Mouse (Mus musculus): ENCODE data around the gene Thbs3. TPM values are rescaled to one million over a fixed set of nuclear protein-coding genes. Genes with fewer than 3 reads are reported as not detected.

The Thbs3 gene
- polyA plus RNA-seq (2016; fragmentation: Nextera tagmentation; extraction: Ambion mirVana): 82.2 and 108 TPM in 2 replicates

DNA sequence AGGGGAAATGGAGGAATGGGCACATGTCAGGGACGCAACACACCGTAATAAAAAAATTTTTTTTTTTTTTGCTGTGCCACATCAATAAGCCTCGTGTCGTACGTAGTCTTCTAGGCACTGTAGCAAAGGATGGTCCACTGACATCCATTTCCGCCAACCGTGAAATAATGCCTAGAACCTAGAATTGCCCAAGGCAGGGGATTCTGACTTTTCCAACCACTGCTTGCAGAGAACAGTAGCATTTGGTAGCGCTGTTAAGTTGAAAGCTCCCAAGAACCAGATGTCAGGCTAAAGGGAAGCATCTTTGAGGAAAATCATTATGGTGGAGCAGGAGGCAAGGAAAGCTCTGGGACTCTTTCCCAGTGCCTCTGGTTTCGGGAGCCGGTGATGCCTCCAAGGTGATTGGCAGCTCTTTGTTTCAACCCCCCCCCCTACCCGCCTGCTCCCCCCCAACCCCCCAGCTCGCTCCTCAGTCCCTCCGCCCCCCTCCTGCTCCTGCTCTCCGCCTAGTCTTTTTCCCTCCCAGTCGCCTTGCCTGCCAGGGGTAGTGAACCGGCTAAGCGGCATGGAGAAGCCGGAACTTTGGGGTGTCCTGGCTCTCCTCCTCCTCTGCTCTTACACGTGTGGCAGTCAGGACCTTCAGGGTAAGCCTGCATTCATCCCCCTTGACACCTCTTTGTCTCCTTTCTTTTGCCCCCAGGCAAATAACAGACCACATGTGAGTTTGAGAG lies at the start of gene Thbs3:
Thbs3 (plus strand) TSS at position 500 of the 731 bp plus-strand sequence.
- H3K4me3 ChIP-seq: peak within 1 kb of the TSS; percentile 81
- H3K9me3 ChIP-seq (replicated peaks): no peaks in the 10 kb centered on the region
- DNase-seq (ENCODE audit: low spot score): peak; percentile 82
- H3K27me3 ChIP-seq (ENCODE audit: low read depth, poor library complexity, severe bottlenecking): no peaks in the 10 kb centered on the region
- 1% methylated on average over 19 of the region's 19 CpGs for WGBS
- peaks cover 52% of the 10 kb centered on the region for H3K36me3 ChIP-seq
- H3K4me1 ChIP-seq: peaks cover 71% of the 10 kb centered on the region
- peak within 1 kb of the TSS; percentile 97 for H3K27ac ChIP-seq (replicated peaks)

DNA sequence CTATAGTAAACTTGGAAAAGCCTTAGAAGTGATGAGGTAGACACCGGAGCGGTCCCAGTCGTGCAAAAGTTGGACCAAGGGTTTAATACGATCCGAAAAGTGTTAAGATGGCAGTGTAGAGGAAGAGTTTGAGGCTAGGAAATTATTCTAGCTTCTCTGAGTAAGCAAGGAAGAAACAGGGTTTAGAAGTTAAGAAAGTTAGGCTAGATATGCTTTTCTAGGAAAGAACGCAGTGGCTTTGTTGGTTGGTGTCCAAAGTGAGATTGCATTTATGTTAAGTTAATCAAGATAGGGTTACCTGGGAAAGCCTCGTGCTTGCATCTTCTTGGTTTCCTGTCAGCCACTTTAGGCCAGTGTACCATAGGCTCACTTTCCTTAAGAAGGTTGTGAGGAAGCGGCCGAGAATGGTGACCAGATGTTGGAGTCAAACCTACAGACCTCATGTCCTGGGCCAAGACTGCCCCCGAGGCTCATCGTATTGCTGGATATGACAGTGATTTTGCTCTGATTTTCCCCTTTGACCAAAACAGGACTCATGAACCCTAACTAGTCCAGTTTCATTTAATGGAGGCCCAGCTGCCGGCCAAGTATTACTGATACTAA lies 49.6 kb upstream of the Thbs3 start:
- DNase-seq (ENCODE audit: low spot score): no peak
- WGBS: 35% methylated on average over 12 of the region's 12 CpGs
- peaks cover 29% of the 10 kb centered on the region for H3K4me1 ChIP-seq

GRCm38 (mm10) chr3:89166945-89167344 lies 48.0 kb upstream of the Thbs3 start:
- Histone ChIP-seq H3K27me3 (ENCODE audit: low read depth, poor library complexity, severe bottlenecking) (no peaks in the 10 kb centered on the region), H3K4me1 (peaks cover 28% of the 10 kb centered on the region), H3K9me3 (replicated peaks) (no peaks in the 10 kb centered on the region), H3K4me3 (no peak overlapping the region), H3K27ac (replicated peaks) (no peak overlapping the region), H3K36me3 (peaks cover 58% of the 10 kb centered on the region)
- 95% methylated on average over 19 of the region's 19 CpGs for WGBS
- DNase-seq (ENCODE audit: low spot score): no peak

More for the DNA sequence above, 49.6 kb upstream of the Thbs3 start:
- peaks cover 43% of the 10 kb centered on the region for H3K36me3 ChIP-seq
- peak overlapping the region; percentile 98 for H3K27ac ChIP-seq (replicated peaks)
- no peaks in the 10 kb centered on the region for H3K9me3 ChIP-seq (replicated peaks)
- H3K4me3 ChIP-seq: peak overlapping the region; percentile 96
- no peaks in the 10 kb centered on the region for H3K27me3 ChIP-seq (ENCODE audit: low read depth, poor library complexity, severe bottlenecking)

DNA sequence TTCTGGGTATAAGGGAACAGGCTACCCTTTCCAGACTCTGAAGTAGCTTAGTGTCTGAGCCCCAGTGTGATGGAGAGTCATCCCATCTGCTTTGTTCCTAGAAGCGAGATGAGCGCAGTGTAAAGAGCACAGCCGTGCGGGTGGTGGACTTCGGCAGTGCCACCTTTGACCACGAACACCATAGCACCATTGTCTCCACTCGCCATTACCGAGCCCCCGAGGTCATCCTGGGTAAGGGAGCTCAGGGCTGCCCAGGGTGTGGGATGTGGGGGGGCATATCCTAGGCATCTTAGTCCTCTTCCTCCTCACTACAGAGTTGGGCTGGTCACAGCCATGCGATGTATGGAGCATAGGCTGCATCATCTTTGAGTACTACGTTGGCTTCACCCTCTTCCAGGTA lies 40.1 kb upstream of the Thbs3 start:
- Histone ChIP-seq H3K4me3 (no peak overlapping the region), H3K36me3 (peaks cover 81% of the 10 kb centered on the region)
- WGBS: 95% methylated on average over 11 of the region's 11 CpGs

GRCm38 (mm10) chr3:89175544-89175943 lies 39.4 kb upstream of the Thbs3 start:
- DNase-seq (ENCODE audit: low spot score): no peak
- WGBS: 94% methylated on average over 10 of the region's 10 CpGs
- peaks cover 19% of the 10 kb centered on the region for H3K4me1 ChIP-seq
- no peaks in the 10 kb centered on the region for H3K27me3 ChIP-seq (ENCODE audit: low read depth, poor library complexity, severe bottlenecking)
- H3K27ac ChIP-seq (replicated peaks): no peak overlapping the region
- no peaks in the 10 kb centered on the region for H3K9me3 ChIP-seq (replicated peaks)
- no peak overlapping the region for H3K4me3 ChIP-seq
- peaks cover 81% of the 10 kb centered on the region for H3K36me3 ChIP-seq

More for the DNA sequence above, 40.1 kb upstream of the Thbs3 start:
- no peak overlapping the region for H3K27ac ChIP-seq (replicated peaks)
- no peak for DNase-seq (ENCODE audit: low spot score)
- H3K4me1 ChIP-seq: peaks cover 19% of the 10 kb centered on the region
- H3K27me3 ChIP-seq (ENCODE audit: low read depth, poor library complexity, severe bottlenecking): no peaks in the 10 kb centered on the region
- H3K9me3 ChIP-seq (replicated peaks): no peaks in the 10 kb centered on the region

DNA sequence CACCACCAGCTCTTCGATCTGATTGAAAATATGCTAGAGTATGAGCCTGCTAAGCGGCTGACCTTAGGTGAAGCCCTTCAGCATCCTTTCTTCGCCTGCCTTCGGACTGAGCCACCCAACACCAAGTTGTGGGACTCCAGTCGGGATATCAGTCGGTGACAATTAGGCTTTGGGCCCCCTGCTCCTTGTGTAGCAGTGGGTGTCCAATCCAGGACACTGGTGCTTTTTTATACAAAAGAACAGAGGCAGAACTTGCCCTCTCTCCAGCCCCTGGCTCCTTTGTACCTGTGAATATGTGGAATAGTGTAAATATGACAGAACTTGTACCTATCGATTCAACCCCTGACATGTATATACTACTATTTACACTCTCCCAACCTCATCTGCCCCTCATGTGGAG lies 38.6 kb upstream of the Thbs3 start:
- DNase-seq (ENCODE audit: low spot score): no peak
- Histone ChIP-seq H3K27me3 (ENCODE audit: low read depth, poor library complexity, severe bottlenecking) (no peaks in the 10 kb centered on the region), H3K27ac (replicated peaks) (no peak overlapping the region), H3K36me3 (peaks cover 81% of the 10 kb centered on the region), H3K4me3 (peak overlapping the region; percentile 72; the same call in 1 of the 2 replicates), H3K9me3 (replicated peaks) (no peaks in the 10 kb centered on the region), H3K4me1 (peaks cover 19% of the 10 kb centered on the region)
- 89% methylated on average over 7 of the region's 7 CpGs for WGBS

GRCm38 (mm10) chr3:89177242-89178106 lies 37.5 kb upstream of the Thbs3 start, which contains the start of gene Scamp3:
Gene Scamp3 (plus strand): TSS chr3:89177473.
- H3K36me3 ChIP-seq: peaks cover 81% of the 10 kb centered on the region
- under 1% methylated on average over 43 of the region's 43 CpGs for WGBS

GRCm38 (mm10) chr3:89178107-89178385 lies 36.9 kb upstream of the Thbs3 start:
- DNase-seq (ENCODE audit: low spot score): no peak
- Histone ChIP-seq H3K36me3 (peaks cover 79% of the 10 kb centered on the region), H3K4me3 (peak overlapping the region; percentile 72), H3K9me3 (replicated peaks) (no peaks in the 10 kb centered on the region), H3K4me1 (peaks cover 29% of the 10 kb centered on the region), H3K27ac (replicated peaks) (peak overlapping the region; percentile 86), H3K27me3 (ENCODE audit: low read depth, poor library complexity, severe bottlenecking) (no peaks in the 10 kb centered on the region)
- WGBS: 15% methylated on average over 6 of the region's 6 CpGs

More at GRCm38 (mm10) chr3:89177242-89178106, 37.5 kb upstream of the Thbs3 start, which contains the start of gene Scamp3:
- H3K27me3 ChIP-seq (ENCODE audit: low read depth, poor library complexity, severe bottlenecking): no peaks in the 10 kb centered on the region
- peaks cover 23% of the 10 kb centered on the region for H3K4me1 ChIP-seq
- no peaks in the 10 kb centered on the region for H3K9me3 ChIP-seq (replicated peaks)
- peak within 1 kb of the TSS; percentile 72 for H3K4me3 ChIP-seq
- peak; percentile 96 for DNase-seq (ENCODE audit: low spot score)
- H3K27ac ChIP-seq (replicated peaks): peak within 1 kb of the TSS; percentile 86

DNA sequence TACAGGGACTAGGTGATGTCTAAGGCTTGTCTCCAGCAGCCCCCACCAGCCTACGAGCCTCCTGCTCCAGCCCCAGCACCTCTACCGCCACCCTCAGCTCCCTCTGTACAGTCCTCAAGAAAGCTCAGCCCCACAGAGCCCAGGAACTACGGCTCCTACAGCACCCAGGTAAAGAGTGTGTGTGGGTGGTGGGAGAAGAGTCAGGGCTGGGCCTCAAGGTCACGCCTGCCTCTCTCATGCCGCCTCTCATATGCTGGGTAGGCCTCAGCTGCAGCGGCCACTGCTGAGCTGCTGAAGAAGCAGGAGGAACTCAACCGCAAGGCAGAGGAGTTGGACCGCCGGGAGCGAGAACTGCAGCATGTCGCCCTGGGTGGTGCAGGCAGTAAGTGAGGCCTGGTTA lies 35.9 kb upstream of the Thbs3 start:
- peaks cover 69% of the 10 kb centered on the region for H3K36me3 ChIP-seq
- no peak overlapping the region for H3K27ac ChIP-seq (replicated peaks)
- WGBS: 95% methylated on average over 11 of the region's 11 CpGs
- no peak for DNase-seq (ENCODE audit: low spot score)
- peak overlapping the region; percentile 72; the same call in 1 of the 2 replicates for H3K4me3 ChIP-seq
- H3K4me1 ChIP-seq: peaks cover 39% of the 10 kb centered on the region
- H3K9me3 ChIP-seq (replicated peaks): no peaks in the 10 kb centered on the region
- no peaks in the 10 kb centered on the region for H3K27me3 ChIP-seq (ENCODE audit: low read depth, poor library complexity, severe bottlenecking)

DNA sequence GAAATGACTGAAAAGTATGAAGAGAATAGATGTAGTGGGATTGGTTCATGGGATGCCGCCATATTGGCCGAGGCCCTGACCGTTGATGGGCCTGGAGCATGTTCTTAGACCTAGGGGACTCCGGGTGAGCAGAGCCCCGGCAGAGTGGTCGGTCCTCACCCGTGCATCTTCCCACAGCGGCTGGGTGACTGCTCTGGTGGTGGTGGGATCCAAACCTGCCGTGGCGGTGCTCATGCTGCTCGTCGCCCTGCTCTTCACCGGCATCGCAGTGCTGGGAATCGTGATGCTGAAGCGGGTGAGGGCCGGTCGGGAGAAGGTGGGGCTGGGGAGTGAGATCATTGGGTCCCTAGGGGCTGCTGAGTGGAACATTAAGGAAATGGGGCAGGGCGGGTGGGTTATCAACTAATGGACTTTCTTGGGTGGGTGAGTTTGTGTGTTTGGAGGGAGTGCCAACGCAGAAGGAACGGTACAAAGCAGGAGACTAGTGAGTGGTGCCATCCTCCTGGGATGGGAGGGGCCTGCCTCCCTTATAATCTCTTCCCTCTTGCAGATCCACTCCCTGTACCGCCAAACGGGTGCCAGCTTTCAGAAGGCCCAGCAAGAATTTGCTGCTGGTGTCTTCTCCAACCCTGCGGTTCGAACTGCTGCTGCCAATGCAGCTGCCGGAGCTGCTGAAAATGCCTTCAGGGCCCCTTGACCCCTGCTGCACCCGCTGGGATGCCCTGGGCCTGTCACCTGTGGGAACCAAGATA lies 33.1 kb upstream of the Thbs3 start:
- peak overlapping the region; percentile 72; the same call in 1 of the 2 replicates for H3K4me3 ChIP-seq
- DNase-seq (ENCODE audit: low spot score): no peak
- no peaks in the 10 kb centered on the region for H3K9me3 ChIP-seq (replicated peaks)
- H3K27ac ChIP-seq (replicated peaks): no peak overlapping the region
- WGBS: 95% methylated on average over 27 of the region's 27 CpGs
- H3K36me3 ChIP-seq: peaks cover 47% of the 10 kb centered on the region
- peaks cover 5% of the 10 kb centered on the region for H3K27me3 ChIP-seq (ENCODE audit: low read depth, poor library complexity, severe bottlenecking)
- H3K4me1 ChIP-seq: peaks cover 61% of the 10 kb centered on the region

GRCm38 (mm10) chr3:89182531-89183057 lies 32.4 kb upstream of the Thbs3 start:
- 53% methylated on average over 7 of the region's 7 CpGs for WGBS
- DNase-seq (ENCODE audit: low spot score): no peak
- H3K4me3 ChIP-seq: peak overlapping the region; percentile 72
- H3K4me1 ChIP-seq: peaks cover 67% of the 10 kb centered on the region
- H3K27me3 ChIP-seq (ENCODE audit: low read depth, poor library complexity, severe bottlenecking): peaks cover 11% of the 10 kb centered on the region
- H3K36me3 ChIP-seq: peaks cover 53% of the 10 kb centered on the region
- H3K27ac ChIP-seq (replicated peaks): peak overlapping the region; percentile 95
- H3K9me3 ChIP-seq (replicated peaks): no peaks in the 10 kb centered on the region
